Mouse (Mus musculus) heart, adult 2 months (tissue): ENCODE measurements around the gene Rnf186. TPM values are rescaled to one million over a fixed set of nuclear protein-coding genes. Genes with fewer than 3 reads are reported as not detected.

Experiments used
- DNase-seq, 2 experiments: peaks; one replicate each; pipeline ENCODE4 v3.0.0; 2021
- H3K27ac ChIP-seq: fragments of 200-600 bp; 2 replicates; pipeline ENCODE4 v1.8.1; 2022
- H3K27me3 ChIP-seq: fragments of 200-500 bp; 2 replicates; pipeline ENCODE4 v1.6.1; 2012; ENCODE audit warnings: mild to moderate bottlenecking, low read length, inconsistent platforms, mixed read lengths; ENCODE audit not compliant: control insufficient read depth, insufficient read depth
- H3K36me3 ChIP-seq: fragments of 200-500 bp; 2 replicates; pipeline ENCODE4 v1.6.1; 2012; ENCODE audit warnings: low read length, inconsistent platforms; ENCODE audit not compliant: control insufficient read depth, insufficient read depth
- H3K4me1 ChIP-seq: fragments of 200-500 bp; 2 replicates; pipeline ENCODE4 v1.6.1; 2011; ENCODE audit warnings: low read length; ENCODE audit not compliant: control insufficient read depth, insufficient read depth
- H3K4me3 ChIP-seq: fragments of 200-600 bp; 2 replicates; pipeline ENCODE4 v1.8.1; 2022
- H3K79me2 ChIP-seq: fragments of 200-500 bp; replicated peaks from 2 replicates; pipeline ENCODE4 v1.6.1; 2012; ENCODE audit warnings: mild to moderate bottlenecking, inconsistent platforms, low read length, moderate library complexity, mixed read lengths; ENCODE audit not compliant: control insufficient read depth, insufficient read depth
- H3K9ac ChIP-seq: fragments of 200-500 bp; 2 replicates; pipeline ENCODE4 v1.6.1; 2012; ENCODE audit warnings: low read depth, mild to moderate bottlenecking, control low read depth, inconsistent platforms, low read length, mixed read lengths
- CTCF ChIP-seq: fragments of 200-600 bp; IDR thresholded peaks from 2 replicates; pipeline ENCODE4 v1.8.1; 2022; ENCODE audit warnings: antibody characterized with exemption, mild to moderate bottlenecking, moderate library complexity
- EP300 ChIP-seq: fragments of 200-500 bp; IDR thresholded peaks from 2 replicates; pipeline ENCODE4 v1.6.1; 2011; ENCODE audit warnings: low read depth, low read length, control low read depth; ENCODE audit not compliant: insufficient read depth
- POLR2A ChIP-seq: fragments of 200-500 bp; IDR thresholded peaks from 2 replicates; pipeline ENCODE4 v1.6.1; 2011; ENCODE audit warnings: mild to moderate bottlenecking, low read depth, low read length, control low read depth; ENCODE audit not compliant: insufficient read depth
- WGBS: fragments of 180-500 bp; shearing (Covaris S2); methylation state at CpG from one replicate; pipeline ENCODE4 v1.1.7; 2018; 5-methylcytosine and 5-hydroxymethylcytosine counted together
- intact Hi-C: fragments of 180-260 bp; cut with DNase I; formaldehyde crosslinking; loops from one replicate; pipeline ENCODE4 v1.15.1; 2025
- polyA plus RNA-seq: library from polyadenylated mRNA; depleted of rRNA; stranded (reverse); fragments of >200 nt; gene quantifications from 2 replicates; pipeline ENCODE4 v1.2.3, GENCODE M21; 2012
- total RNA-seq, 2 experiments: library from RNA; stranded (reverse); gene quantifications; 2 replicates each; pipeline ENCODE4 v1.2.3; 2021

The Rnf186 gene
- total and polyA plus RNA-seq, 3 experiments = 2.0 TPM; not detected in 2

DNA sequence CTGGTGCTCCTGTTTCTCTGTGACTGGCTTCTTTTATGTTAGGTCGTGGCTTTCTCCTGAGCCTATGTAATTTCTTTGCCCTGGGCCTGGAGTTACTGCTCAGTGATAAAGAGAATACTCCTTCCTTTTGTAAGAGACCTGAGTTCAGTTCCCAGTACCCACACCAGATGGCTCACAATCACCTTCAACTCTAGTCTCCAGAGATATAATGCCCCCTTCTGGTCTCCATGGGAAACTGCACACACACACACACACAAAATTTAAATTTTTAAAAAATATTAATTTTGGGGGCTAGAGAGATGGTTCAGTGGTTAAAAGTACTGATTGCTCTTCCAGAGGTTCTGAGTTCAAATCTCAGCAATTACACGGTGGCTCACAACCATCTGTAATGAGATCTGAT lies 18.7 kb upstream of the Rnf186 start:
- TF ChIP-seq CTCF = no peak
- no peak for TF ChIP-seq POLR2A
- no peak for TF ChIP-seq EP300
- Histone ChIP-seq H3K27ac (no peak overlapping the region), H3K4me1 (no peaks in the 10 kb centered on the region), H3K27me3 (0 out of 2 replicates have a peak, but pooled peaks cover 2% of the 10 kb centered on the region), H3K79me2 (no peaks in the 10 kb centered on the region), H3K4me3 (no peak overlapping the region), H3K36me3 (no peaks in the 10 kb centered on the region), H3K9ac (no peak overlapping the region)
- intact Hi-C loops = no loop called here
- 83% methylated on average over 2 of the region's 2 CpGs for WGBS
- DNase-seq = no peak

DNA sequence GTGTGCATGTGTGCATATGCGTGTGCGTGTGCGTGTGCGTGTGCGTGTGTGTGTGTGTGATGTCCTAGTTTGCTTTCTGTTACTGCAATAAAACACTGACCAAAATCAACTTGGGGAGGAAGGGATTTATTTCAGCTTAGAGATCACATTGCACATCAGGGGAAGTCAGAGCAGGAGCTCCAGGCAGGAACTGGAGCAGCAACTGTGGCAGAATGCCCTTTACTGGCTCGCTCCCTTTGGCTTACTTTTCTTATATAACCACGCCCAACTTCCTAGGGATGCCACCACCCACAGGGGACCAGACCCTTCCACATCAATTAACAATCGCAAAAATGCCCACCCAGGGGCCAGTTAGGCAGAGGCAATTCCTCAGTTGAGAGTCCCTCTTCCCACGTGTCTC lies 8.3 kb upstream of the Rnf186 start:
- Histone ChIP-seq H3K4me1 (no peaks in the 10 kb centered on the region), H3K4me3 (no peak overlapping the region), H3K9ac (no peak overlapping the region), H3K36me3 (no peaks in the 10 kb centered on the region), H3K27me3 (no peaks in the 10 kb centered on the region; the same call in 1 of the 2 replicates), H3K79me2 (no peaks in the 10 kb centered on the region), H3K27ac (no peak overlapping the region)
- intact Hi-C loops = no loop called here
- no peak for DNase-seq
- WGBS = 82% methylated on average over 9 of the region's 9 CpGs
- no peak for TF ChIP-seq POLR2A
- TF ChIP-seq CTCF = no peak
- no peak for TF ChIP-seq EP300

DNA sequence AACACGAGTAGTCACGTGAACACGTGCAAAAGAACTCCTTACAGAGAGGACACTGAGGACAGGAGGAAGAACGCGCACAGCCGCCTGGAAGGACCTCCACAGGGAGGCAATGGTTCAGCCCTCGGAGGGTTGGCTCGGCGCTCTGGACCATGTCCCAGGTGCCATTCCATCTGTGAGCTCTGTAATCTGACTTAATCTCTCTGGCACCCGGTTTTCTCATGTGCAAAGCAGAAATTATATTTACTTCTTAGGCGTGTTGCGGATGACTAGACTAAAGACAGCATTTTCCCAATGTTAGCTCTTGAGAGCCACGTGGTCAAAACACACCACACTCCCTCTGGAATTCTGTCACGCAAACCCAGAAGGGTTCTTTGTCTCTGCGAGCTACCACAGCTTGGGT lies 7.8 kb upstream of the Rnf186 start:
- intact Hi-C loops = no loop called here
- no peaks in the 10 kb centered on the region for H3K36me3 ChIP-seq
- no peak for TF ChIP-seq CTCF
- TF ChIP-seq EP300 = no peak
- no peaks in the 10 kb centered on the region for H3K79me2 ChIP-seq
- no peaks in the 10 kb centered on the region for H3K4me1 ChIP-seq
- H3K4me3 ChIP-seq = no peak overlapping the region
- DNase-seq = no peak
- WGBS = 80% methylated on average over 15 of the region's 15 CpGs
- H3K27me3 ChIP-seq = no peaks in the 10 kb centered on the region; the same call in 1 of the 2 replicates
- H3K27ac ChIP-seq = no peak overlapping the region
- H3K9ac ChIP-seq = no peak overlapping the region

DNA sequence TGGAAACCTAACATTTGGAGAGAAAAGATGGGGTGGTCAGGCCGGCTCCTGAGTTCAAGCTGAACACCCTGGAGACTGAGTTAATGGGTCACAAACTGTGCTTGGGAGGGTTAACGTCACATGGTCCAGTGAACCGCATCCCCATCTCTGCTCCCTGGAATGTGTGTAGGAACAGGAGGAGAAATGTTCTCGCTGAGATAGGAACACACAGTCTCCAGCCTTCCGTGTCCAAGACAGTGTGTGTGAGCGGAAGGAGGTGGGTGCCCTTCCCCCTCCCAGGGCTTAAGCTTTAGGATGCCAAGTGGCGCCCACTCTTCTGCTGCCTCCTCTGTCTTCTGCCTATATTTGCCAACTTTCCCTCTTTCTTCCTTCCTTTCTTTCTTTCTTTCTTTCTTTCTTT lies 7.0 kb upstream of the Rnf186 start:
- no peak overlapping the region for H3K27ac ChIP-seq
- intact Hi-C loops = no loop called here

DNA sequence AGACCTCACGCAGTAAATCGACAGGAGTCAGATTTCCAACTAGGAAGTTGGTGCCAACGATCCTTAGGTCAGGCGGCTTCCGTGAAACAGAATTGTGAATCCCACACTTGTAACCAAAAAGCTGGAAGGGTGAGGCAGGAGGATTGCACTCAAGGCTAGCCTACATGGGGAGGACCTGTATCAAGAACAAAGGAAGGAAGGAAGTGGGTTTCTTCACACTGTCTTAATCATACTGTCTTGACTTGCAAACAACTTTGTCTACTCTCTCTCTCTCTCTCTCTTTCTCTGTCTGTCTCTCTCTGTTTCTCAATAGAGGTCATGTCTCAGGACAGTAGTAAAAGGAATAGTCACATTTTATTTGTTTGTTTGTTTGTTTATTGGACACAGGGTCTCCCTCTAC lies 4.2 kb upstream of the Rnf186 start:
- Histone ChIP-seq H3K27ac (no peak overlapping the region), H3K79me2 (no peaks in the 10 kb centered on the region), H3K27me3 (no peaks in the 10 kb centered on the region; the same call in 1 of the 2 replicates), H3K4me3 (no peak overlapping the region), H3K4me1 (no peaks in the 10 kb centered on the region), H3K36me3 (no peaks in the 10 kb centered on the region), H3K9ac (no peak overlapping the region)
- 73% methylated on average over 5 of the region's 5 CpGs for WGBS
- TF ChIP-seq POLR2A (no peak), CTCF (no peak)
- no peak for DNase-seq
- intact Hi-C loops = no loop called here

More for the DNA sequence above, 7.0 kb upstream of the Rnf186 start:
- no peak for DNase-seq
- Histone ChIP-seq H3K4me3 (no peak overlapping the region), H3K4me1 (no peaks in the 10 kb centered on the region), H3K79me2 (no peaks in the 10 kb centered on the region), H3K36me3 (no peaks in the 10 kb centered on the region), H3K27me3 (no peaks in the 10 kb centered on the region; the same call in 1 of the 2 replicates), H3K9ac (no peak overlapping the region)
- 67% methylated on average over 7 of the region's 7 CpGs for WGBS
- TF ChIP-seq CTCF (no peak), EP300 (no peak)

DNA sequence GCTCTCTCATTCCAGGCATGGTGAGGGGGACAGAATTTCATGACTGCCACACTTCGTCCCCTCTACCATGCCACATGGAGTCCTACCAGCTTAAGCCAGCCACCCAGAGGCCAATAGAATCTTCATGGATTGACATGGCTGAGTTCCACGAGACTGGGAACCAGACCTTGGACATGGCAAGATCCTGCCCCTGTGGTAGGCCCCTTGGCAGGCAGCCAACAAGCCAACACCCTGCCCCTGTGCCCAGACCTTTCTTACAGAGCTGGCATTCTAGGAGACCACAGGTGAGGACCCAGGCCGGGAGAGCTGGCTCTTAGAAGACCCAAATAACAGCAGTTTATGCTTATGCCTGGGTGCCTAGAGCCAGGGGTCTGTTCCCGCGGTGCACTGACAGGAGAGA lies 1.0 kb upstream of the Rnf186 start:
- H3K4me1 ChIP-seq = no peaks in the 10 kb centered on the region
- no peaks in the 10 kb centered on the region for H3K27me3 ChIP-seq
- H3K79me2 ChIP-seq = no peaks in the 10 kb centered on the region
- H3K9ac ChIP-seq = no peak overlapping the region
- DNase-seq = no peak
- no peak for TF ChIP-seq CTCF
- TF ChIP-seq EP300 = no peak
- TF ChIP-seq POLR2A = no peak
- no peaks in the 10 kb centered on the region for H3K36me3 ChIP-seq
- no peak overlapping the region for H3K27ac ChIP-seq
- WGBS = 65% methylated on average over 5 of the region's 5 CpGs
- no peak overlapping the region for H3K4me3 ChIP-seq
- intact Hi-C loops = no loop called here
